Mouse (Mus musculus) c-Kit-positive CD71-positive TER-119-positive erythroid progenitor cells, embryonic 14.5 days (primary cell): Measurements from ENCODE around the gene Myocd.

ENCODE experiments used
- DNase-seq: peaks from one replicate; pipeline ENCODE4 v3.0.0-alpha.2; 2013; ENCODE audit warnings: low spot score

The Myocd gene

DNA sequence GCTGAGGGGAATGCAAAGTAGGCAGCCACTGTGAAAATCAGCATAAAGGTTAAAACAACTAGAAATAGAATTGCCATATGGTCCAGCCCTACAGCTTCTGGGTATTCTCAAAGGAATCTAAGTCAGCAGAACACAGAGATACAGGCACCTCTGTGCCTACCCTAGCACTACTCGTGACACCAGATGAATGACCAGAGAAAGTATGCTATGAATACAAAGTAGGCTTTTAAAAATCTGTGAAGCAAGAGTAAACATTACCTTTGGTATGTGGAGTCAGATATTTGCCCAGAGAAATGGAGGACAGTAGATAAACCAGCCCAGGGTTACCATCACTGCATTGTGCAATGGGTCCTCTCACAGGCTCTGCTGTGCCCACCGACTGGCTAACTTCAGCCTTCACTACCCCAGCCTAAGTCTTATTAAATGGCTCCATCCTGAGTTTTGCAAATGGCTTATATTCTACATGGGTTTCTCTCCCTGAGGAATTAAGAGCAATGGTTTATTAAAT, 132.6 kb downstream of the Myocd start:
- no peak for DNase-seq

DNA sequence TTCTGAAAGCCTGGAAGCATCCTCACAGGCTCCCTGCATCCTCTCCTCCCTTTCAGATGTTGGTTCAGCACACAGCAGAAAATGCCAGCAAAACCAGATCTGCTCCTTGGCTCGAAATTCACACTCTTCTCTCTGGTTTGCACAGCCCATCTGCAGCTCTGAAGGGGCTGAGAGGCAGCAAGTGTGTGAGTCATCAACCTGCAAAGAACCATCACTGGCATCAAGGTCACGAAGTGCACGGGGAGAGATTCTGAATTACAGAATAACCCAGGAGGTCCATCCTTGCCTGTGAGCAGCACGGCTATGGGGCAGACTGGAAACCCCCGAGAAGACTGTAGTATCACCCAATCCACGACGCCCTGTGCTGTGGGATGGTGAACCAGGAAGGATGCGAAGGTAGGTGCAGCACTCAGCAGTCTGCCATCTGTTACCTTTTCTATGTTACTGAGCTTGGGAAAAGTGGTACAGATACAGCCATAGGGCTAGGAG, 134.5 kb downstream of the Myocd start:
- no peak for DNase-seq

DNA sequence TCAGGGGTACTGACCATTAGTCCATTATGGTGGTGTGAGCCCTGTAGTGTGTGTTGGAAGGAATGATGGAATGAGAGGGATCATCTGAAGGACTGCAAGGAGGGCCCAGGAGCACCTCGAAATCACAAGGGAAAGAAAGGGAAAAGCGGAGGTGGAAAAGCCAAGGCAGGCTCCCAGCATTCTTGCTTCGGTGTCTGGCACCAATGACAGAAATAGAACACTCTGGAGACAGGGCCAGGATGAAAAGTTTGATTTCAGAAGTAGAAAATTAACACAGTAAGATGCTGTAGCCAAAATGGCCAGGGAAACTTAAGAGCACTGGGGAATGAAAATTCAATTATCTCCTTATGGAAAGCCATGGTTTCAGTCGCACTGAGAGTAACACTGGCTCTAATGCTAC, 136.1 kb downstream of the Myocd start:
- no peak for DNase-seq

DNA sequence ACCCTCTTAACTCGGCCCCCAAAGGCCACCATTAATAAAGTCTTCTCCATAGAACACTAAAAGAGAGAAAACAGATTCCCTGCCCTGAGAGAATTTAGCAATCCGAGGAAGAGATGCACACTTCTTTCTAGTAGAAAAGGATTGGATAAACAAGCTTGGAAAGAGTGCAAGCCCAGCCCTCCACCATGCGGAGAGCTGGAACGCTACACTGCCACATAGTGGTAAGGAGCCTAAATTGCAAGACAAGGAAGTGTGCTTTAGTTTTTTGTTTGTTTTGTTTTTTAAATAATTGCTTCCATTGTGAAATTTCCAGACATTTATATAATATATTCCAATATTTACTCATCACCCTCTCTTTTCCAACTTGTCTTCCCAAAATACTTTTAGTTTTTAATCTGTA, 140.7 kb downstream of the Myocd start:
- no peak for DNase-seq

DNA sequence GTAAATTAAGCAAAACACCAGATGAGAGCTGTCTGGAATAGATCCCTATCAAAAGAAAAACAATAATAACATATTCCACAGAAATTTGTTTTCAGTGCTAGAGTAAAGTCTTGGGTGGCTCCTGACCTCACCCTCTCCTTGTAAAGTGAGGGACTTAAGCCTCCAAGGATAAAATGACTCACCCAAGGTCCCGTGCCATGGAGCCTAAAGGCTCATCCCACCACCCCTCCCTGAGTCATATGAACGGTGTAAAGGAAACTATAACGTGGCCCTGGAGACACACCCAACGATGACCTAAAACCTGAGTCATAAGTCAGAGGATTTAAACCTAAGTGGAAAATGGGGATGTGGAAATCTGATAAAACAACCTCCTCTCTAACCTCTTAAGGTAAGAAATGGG, 141.1 kb downstream of the Myocd start:
- DNase-seq, result no peak

DNA sequence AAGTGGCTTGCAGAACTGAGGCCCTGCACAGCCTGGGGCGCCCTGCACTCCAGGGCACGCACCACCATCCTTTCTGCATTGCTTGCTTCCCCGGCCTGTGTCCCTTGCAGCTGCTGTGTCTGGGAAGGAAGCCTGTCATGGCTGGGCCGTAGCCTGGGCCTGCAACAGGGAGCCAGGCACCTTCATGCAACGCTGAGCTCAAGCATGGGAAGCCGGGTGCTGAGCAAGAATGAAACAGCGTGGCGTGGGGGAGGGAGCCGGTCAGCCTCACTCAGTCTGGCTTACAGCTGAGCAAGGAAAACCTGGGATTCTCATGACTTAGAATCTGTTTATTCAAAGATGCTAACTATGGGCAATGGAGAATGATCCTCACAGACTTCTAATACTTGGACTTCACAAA, 143.2 kb downstream of the Myocd start:
- DNase-seq, result no peak
